Mouse (Mus musculus) CH12F3 (cell line): Measurements from ENCODE around the gene Cby1.

ENCODE experiments used
- in situ Hi-C: fragments of 300-500 bp; cut with MboI; formaldehyde crosslinking; loops from 2 replicates; pipeline ENCODE4 v1.14.3; 2020; ENCODE audit warnings: low sequenced_read_pairs

The Cby1 gene

GRCm38 (mm10) chr15:79658531-79659375 lies at the start of gene Cby1, which contains the start of gene Fam227a:
Gene Cby1, plus strand, starts transcription at chr15:79659199.
Gene Fam227a, minus strand, starts transcription at chr15:79658956.
- in situ Hi-C loops: no loop called here

GRCm38 (mm10) chr15:79609226-79609625 lies 49.8 kb upstream of the Cby1 start:
- in situ Hi-C loops: no loop called here

- in situ Hi-C loops: no loop called here
Measured at GRCm38 (mm10) chr15:79615501-79615900, 43.5 kb upstream of the Cby1 start.

- in situ Hi-C loops: no loop called here
Measured at GRCm38 (mm10) chr15:79616729-79617128, 42.3 kb upstream of the Cby1 start.

GRCm38 (mm10) chr15:79617135-79617534 lies 41.9 kb upstream of the Cby1 start:
- in situ Hi-C loops: no loop called here

- in situ Hi-C loops: no loop called here
Measured at GRCm38 (mm10) chr15:79618456-79618855, 40.5 kb upstream of the Cby1 start.

- in situ Hi-C loops: no loop called here
Measured at GRCm38 (mm10) chr15:79619770-79620414, 39.1 kb upstream of the Cby1 start.

- in situ Hi-C loops: no loop called here
Measured at GRCm38 (mm10) chr15:79630471-79630870, 28.5 kb upstream of the Cby1 start.

GRCm38 (mm10) chr15:79641135-79641817 lies 17.7 kb upstream of the Cby1 start:
- in situ Hi-C loops: no loop called here

- in situ Hi-C loops: no loop called here
Measured at GRCm38 (mm10) chr15:79645483-79645882, 13.5 kb upstream of the Cby1 start.

GRCm38 (mm10) chr15:79648130-79648529 lies 10.9 kb upstream of the Cby1 start:
- in situ Hi-C loops: no loop called here

GRCm38 (mm10) chr15:79650569-79650968 lies 8.4 kb upstream of the Cby1 start:
- in situ Hi-C loops: no loop called here

GRCm38 (mm10) chr15:79651481-79651880 lies 7.5 kb upstream of the Cby1 start:
- in situ Hi-C loops: no loop called here

GRCm38 (mm10) chr15:79656451-79656850 lies 2.5 kb upstream of the Cby1 start:
- in situ Hi-C loops: no loop called here

- in situ Hi-C loops: no loop called here
Measured at GRCm38 (mm10) chr15:79657837-79658530, 1.0 kb upstream of the Cby1 start.

GRCm38 (mm10) chr15:79661852-79662251 lies 2.9 kb downstream of the Cby1 start:
- in situ Hi-C loops: no loop called here

GRCm38 (mm10) chr15:79664666-79665065 lies 5.7 kb downstream of the Cby1 start:
- in situ Hi-C loops: no loop called here

GRCm38 (mm10) chr15:79669195-79669594 lies 10.2 kb downstream of the Cby1 start:
- in situ Hi-C loops: no loop called here

GRCm38 (mm10) chr15:79670249-79670971 lies 11.4 kb downstream of the Cby1 start, which contains the start of gene Tomm22:
Gene Tomm22, plus strand, starts transcription at chr15:79670861.
- in situ Hi-C loops: no loop called here

GRCm38 (mm10) chr15:79670972-79671299 lies 11.9 kb downstream of the Cby1 start:
- in situ Hi-C loops: no loop called here
